Mouse (Mus musculus) cerebellum, postnatal 4 days (tissue): ENCODE measurements around the gene Uxt.

Experiments
- DNase-seq, 2 experiments: peaks; one replicate each; pipeline ENCODE4 v3.0.0; 2022; ENCODE audit warnings: low spot score in 2 of 2, mixed read lengths in 1 of 2

Uxt gene

GRCm38 (mm10) chrX:20961477-20962378 lies at the start of gene Uxt:
Gene Uxt (minus strand): TSS chrX:20962017.
- peak; percentile 66 to 83 for DNase-seq

- no peak for DNase-seq
These were observed 19.1 kb upstream of the Uxt start for GRCm38 (mm10) chrX:20980901-20981300.

DNA sequence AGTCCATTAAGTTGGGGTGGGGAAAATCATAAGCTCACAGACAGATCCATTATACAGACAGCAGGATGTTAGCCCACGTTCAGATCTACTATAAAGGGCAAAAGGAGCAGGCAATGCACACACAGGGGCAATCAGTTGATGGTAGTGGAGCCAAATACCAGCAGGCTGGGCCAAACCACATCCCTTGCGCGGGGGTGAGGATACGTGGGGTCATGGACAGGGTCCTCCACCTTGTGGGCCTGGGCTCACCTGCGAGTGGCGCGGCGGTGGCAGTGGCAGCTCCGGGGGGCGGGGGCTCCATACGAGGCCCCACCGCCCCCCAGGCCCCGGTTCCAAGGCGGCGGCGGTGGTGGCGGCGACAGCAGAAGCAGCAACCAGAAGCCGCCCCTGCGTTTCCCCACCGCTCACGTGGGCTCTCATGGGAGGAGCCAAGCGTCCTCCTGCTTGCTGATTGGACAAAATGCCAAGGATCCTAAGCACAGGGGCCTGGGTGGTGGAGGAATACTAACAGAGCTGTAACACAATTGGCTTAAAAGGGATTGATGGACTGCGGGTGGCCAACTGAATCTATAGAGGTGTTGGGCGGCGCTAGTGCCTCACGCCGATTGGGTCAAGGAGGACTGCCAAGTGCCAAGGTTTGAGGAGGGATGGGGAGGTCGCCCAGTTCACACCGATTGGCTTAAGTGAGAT lies 11.5 kb downstream of the Uxt start, which contains the start of gene Elk1:
Elk1 (minus strand) TSS at position 418 of the 690 bp plus-strand sequence.
- peak; percentile 36 to 66 for DNase-seq

GRCm38 (mm10) chrX:20946055-20946454 lies 15.8 kb downstream of the Uxt start:
- peak; percentile 22 to 44 for DNase-seq

GRCm38 (mm10) chrX:20931963-20932362 lies 29.9 kb downstream of the Uxt start:
- DNase-seq: no peak

DNA sequence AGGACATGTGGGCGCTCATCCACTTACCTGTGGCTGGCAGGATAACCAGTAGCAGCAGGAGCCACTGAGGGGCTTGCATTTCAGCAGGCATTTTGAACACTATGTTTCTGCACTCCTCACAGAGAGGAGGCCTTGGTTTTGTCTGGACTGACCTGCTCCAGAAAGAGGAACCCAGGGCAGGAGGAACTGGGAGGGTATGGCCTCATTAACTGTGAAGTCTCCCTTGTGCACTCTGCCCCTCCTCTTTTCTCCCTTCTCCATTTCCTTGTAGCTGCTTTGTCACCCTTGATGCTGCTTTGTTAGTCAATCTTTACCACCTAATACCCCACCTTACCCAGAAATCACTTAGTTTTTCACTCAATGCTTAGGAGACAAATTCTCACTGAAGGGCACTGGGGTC lies 30.5 kb downstream of the Uxt start, which contains the start of gene Cfp:
Cfp (minus strand) TSS at position 192 of the 400 bp plus-strand sequence.
- DNase-seq: no peak

- no peak for DNase-seq
These were observed 32.0 kb downstream of the Uxt start for GRCm38 (mm10) chrX:20929859-20930258.

DNA sequence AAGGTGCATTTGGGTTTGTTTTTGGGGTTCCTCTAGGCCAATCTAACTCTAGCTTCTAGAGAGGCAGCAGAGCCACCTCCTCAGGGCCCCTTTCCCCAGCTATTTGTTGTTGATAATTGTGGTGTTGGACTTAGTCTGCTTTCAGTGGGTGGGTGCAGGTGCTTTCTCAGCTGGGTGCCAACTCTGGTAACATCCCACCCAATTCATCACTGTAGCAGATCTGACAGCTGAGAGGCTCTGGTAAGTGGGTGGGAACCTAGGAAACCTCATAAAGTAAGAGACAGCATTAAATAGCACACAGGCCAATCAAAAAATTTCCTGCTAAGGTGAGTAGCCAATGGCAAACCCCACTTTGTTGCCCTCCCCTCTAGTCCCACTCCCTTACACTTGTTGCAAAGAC lies 36.8 kb downstream of the Uxt start:
- no peak for DNase-seq

DNA sequence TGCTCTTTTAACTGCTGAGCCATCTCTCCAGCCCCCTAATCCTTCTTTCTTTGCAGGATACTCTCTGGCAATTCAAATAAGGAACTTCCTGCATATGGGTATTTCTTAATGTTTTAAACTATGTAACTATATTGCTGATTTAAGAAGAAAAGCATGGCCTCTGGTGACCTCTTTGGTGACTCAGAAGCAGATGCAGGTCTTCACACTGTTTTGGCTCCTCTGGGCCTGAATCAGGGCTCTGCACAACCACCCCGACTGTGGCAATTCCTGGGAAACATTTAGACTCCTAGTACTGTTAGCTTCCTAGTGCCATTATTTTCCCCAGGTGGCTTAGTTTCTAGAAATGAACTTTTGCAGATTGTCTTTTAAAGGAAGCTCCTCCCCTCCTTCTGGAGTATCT lies 38.3 kb downstream of the Uxt start:
- DNase-seq: no peak

DNA sequence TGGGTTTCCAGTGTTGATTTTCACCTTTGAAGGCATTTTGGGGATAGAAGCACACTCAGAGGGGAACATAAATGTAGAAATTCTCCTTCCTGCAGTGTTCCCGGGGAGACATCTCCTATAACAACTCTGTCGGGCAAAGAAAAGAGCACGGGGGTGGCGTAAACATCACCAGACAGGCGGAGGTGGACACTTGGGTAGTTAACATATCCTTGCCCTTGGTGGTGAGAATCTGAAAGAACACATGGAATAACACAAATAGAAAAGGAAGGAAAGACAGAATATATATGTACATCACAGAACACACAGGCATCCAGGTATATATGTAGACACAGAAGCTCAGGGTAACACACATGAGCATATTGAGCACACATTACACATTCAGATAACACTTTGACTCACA lies 40.5 kb downstream of the Uxt start:
- no peak for DNase-seq

DNA sequence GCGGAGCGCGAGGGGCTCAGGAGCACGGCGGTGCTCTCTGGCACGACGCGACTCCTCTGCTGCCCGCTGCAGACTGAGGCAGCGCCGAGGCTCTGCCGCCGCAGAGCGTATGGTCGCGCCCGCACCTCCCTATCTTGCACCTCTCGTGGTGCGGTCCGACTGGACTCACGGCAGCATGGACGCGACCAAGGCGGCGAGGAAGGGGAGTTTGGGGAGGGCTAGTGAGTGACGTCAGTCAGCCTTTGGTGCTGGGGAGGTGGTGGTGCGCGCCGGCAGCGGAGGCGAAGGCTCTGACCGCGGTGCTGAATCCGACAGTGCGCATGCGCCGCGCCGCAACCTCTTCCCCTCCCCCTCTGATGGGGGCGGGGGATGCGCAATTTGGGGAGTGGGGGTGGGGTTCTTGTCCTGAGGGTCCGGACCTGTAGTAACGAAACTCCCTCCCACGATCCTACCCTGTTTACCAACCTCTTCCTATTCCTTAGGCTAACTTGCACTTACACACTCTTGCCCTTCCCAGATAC lies 40.9 kb downstream of the Uxt start, which contains the start of gene Syn1:
Syn1 (minus strand) TSS at position 161 of the 521 bp plus-strand sequence.
- peak; percentile 60 to 78 for DNase-seq

DNA sequence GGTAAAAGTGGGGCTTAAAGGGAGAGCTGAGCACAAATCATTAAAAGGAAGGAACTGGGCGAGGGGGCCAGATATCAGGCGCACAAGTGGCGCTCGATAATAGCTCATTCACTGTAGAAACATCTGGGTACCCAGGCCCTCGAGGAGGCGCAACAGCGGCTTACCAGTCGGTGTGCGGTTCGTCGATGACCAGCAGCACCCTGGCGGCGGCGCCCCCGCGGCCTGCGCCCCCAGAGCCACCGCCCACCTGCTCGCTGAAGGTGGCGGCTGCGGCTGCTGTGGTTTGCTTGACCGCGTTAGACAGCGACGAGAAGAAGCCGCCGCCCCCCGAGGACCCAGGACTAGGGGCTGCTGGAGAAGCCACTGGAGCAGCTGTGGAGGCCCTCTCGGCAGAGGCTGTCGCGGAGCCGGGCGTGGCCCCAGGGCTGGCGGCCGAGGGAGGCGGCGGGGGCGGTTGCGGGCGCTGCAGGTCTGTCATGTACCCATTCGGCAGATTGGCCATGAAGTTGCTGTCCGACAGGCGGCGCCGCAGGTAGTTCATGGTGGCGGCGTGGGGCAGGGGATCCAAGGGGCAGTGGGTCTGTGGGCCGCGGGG lies 41.5 kb downstream of the Uxt start:
- DNase-seq: no peak

DNA sequence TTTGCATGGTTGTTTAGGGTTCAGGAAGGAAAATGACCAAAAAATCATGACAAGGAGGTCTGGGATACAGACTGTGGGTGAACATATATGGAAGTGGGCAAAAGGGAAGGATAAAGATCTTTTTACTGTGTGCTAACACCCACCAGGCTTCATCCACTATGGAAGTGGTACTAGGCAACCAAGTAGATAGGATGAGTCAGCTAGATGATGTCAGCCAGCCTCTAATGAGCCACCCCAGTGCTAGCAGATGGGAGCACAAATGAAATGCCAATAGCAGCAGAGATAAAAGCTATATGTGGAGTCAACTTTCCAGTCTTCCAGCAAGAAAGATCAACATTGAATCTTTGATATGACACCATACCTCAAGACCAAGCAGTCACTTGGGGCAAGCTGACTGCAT lies 46.7 kb downstream of the Uxt start:
- no peak for DNase-seq

- DNase-seq: no peak
These were observed 48.1 kb downstream of the Uxt start for GRCm38 (mm10) chrX:20913726-20914125.

GRCm38 (mm10) chrX:20910074-20910473 lies 51.7 kb downstream of the Uxt start:
- no peak for DNase-seq
